Mouse (Mus musculus) regulatory T cell (primary cell): ENCODE data around the gene Gm43064.
"Not testable (repeated sequence)": the region's sequence is repeated elsewhere in the genome, so short reads cannot be mapped to it uniquely, and the experiment has no call there.

ENCODE experiments used
- in situ Hi-C: fragments of 300-600 bp; cut with MboI, MseI; formaldehyde crosslinking; loops from one replicate; pipeline ENCODE4 v1.15.1; 2025; ENCODE audit warnings: high pct_unique_total_duplicates

The Gm43064 gene

GRCm38 (mm10) chr3:103808891-103809798, at the start of gene Gm43064, which contains the start of the genes Dclre1b and Ap4b1:
Gm43064 (plus strand) TSS chr3:103809573.
Dclre1b (minus strand) TSS chr3:103809444.
Ap4b1 (plus strand) TSS chr3:103809520.
- in situ Hi-C loops, result no loop called here

DNA sequence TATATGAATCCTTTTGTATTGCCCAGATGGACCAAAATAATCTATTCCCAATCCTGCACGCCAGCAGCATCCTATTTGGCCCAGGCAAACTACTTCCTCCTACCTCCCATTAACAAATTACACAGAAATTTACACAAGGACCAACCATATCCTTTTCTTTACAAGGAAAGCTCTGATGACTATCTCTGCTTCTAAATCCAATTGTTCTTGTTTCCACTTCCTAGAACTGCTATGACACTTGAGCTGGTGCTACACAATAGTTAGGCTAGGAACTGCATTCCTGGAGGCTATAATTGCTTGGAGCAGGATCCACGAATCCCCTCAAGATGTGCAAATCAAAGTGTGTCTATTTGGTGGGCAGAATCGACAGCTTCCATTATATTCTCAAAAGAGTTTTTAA, 42.6 kb upstream of the Gm43064 start:
- in situ Hi-C loops, result no loop called here

GRCm38 (mm10) chr3:103771531-103772130, 37.7 kb upstream of the Gm43064 start:
- in situ Hi-C loops, result no loop called here

- in situ Hi-C loops, result no loop called here
Measured at GRCm38 (mm10) chr3:103772846-103773245, 36.5 kb upstream of the Gm43064 start.

- in situ Hi-C loops, result no loop called here
Measured at GRCm38 (mm10) chr3:103773508-103773907, 35.9 kb upstream of the Gm43064 start.

DNA sequence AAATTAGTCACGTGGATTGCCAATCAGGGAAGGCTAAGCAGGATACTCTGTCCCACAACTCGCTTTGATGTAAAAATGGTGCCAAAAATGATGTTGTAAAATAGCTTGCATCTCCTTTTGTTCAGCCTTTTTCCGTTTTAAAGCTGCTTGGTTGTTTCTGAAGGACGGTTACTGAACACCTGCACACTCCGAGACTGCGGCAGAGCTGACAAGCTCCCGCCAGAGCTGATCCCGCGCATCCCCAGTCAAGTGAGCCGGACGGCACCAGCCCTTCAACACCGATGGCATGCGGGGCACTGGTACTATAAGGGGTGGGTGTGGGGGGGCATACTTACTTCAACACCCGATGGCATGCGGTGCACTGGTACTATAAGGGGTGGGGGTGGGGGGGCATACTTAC, 35.4 kb upstream of the Gm43064 start:
- in situ Hi-C loops, result no loop called here

GRCm38 (mm10) chr3:103777940-103778339, 31.4 kb upstream of the Gm43064 start:
- in situ Hi-C loops, result no loop called here

DNA sequence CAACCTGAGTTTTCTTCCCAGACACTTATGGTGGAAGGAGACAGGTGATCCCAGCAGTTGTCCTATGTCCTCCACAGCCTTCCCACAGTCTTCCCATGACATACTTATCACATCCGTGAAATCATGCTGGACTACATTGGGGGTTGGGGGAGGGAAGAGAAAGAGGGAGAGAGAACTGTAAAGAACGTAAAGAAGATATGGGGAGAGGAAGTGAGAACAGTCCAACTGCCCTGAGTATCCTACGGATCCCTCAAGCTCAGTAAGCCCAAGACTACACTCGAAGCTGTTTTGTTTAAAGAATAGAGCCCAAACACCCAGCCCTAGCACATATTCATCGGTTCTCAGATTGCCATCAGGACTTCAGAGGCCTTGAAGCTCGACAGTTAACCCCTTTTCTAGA, 30.7 kb upstream of the Gm43064 start:
- in situ Hi-C loops, result no loop called here

DNA sequence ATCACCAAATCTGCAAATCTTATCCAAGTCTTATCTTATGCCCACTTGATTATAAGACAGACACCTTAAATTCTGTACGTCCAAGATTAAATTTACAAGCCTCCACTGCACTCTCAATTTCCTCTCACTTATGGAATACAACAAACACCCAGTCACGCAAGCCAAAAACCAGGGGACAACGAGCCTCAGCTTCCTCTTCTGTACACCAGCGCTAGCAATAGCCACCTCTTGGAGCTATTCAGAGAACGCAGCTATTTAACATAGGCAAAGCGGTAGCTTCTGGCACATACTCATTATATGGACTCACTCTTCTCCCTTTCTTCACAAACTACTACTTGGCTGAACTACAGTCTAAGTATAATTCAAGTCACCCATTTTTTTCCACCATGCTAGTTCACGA, 30.2 kb upstream of the Gm43064 start:
- in situ Hi-C loops, result no loop called here

- in situ Hi-C loops, result no loop called here
Measured at GRCm38 (mm10) chr3:103780271-103780670, 29.1 kb upstream of the Gm43064 start.

DNA sequence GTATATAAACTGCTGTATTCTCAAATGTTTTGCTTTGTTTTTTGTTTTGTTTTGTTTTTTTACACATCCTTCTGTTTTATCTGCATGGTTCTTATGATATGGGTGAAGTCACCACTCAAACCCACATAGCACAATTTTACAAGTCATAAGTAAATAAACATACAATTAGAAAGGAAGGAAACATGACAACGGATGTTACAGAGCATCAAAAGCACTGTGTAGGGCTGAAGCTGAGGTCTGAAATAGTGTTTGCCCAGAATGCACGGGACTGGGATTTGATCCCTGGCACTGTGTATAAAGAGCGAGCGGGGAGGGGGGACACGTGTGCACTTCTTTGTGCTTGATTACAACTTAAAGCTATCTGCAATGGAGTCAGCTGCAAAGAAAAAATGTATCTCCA, 28.6 kb upstream of the Gm43064 start:
- in situ Hi-C loops, result no loop called here

GRCm38 (mm10) chr3:103782844-103783609, 26.3 kb upstream of the Gm43064 start:
- in situ Hi-C loops, result no loop called here

DNA sequence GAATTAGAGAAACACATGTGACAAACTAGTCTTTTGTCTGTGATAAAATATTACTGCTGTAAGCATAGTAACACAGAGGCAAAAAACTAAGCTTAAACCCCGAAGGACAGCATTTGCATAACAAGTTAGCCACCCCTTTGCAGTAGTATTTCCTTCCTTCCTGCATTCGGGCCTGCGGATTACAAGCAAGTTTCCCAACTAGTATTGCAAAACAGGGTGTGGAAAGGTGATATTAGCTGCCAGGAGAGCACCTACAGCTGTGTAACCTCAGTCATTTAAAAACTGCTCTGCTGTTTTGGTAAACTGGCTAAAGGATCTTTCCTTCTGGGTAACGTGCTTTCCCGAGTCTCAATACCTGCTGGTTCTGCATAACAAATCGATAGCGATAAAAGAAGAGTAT, 22.1 kb upstream of the Gm43064 start:
- in situ Hi-C loops, result no loop called here

DNA sequence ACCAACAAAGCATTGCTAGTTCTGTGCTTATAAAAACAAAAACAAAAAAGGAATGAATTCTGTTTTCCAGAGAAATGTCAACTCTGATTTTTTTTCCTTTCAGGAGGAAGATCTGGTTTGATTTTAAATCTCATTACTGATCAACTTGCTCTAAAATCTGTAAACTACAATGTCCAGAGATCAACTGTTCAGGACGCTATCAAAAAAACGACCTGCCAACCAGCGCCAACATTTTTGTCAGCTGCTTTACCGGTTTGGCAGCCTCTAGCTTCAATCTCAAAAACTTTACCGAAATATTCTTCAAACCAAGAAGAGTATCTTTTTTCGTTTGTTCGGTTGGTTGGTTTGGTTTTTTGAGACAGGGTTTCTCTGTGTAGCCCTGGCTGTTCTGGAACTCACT, 20.3 kb upstream of the Gm43064 start:
- in situ Hi-C loops, result no loop called here

DNA sequence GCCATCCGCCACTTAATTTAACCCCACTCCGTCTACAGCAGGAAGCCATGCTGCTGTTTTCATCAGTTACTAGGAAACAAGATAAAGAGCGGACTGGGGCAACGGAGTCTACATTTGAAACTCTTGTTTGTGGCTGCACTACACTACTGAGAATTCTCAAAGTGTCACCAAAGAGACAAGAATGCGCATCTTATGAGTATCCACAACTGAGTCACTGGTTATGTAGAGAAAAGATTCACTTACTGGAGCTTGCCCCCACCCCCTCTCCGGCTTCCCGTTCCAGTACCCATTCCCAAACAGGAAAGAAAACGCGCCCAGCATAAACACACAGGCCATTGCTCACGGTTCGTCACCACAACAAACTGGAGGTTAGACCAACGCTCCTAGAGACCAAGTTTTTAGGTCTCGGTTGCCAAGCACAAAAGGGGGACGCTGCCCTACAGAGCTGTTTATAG, 19.5 kb upstream of the Gm43064 start:
- in situ Hi-C loops, result no loop called here

- in situ Hi-C loops, result no loop called here
Measured at GRCm38 (mm10) chr3:103790346-103791145, 18.8 kb upstream of the Gm43064 start.

DNA sequence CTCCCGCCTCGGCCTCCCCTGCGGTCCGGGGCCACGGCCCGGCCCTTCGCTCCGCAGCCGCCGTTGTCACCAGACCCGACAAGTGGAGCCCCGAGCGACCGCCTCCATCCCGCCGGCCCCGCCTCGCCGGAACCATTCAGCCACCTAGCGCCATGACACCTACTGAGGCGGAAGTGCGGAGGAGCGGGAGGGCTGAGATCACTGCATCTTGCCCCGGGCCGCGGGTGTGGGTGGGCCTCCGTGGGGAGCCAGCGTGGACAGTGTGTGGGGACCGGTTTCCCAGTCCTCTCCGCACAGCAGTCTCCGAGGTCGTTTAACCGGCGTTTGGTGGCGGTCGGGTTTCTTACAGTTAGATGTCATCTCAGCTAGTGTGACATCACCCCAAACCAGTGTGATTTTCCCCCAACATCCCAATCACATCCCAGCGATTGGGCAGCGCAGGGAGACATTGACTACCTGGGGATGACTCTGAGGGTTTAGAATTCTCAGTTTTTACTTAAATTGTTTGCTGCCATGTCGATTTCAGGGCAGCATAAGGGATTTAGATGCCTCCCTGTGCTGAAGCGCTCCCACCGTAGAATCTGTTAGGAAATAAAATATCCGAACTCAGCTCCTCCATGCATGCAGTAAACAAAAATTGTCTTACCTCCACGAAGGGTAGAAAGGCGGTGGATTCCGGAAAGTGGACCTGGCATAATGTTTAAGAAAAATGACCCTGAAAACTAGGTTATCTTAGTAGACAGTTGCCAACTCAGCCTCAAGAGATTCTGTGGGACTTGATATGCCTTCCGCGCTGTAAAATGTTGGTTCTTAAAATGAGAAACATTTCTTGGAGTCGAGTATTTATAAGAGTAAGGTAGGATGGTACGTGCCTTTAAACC, 17.9 kb upstream of the Gm43064 start, which contains the start of gene Hipk1:
Hipk1 (minus strand) TSS at position 334 of the 881 bp plus-strand sequence.
- in situ Hi-C loops, result no loop called here

- in situ Hi-C loops, result not testable (repeated sequence)
Measured at GRCm38 (mm10) chr3:103792111-103792406, 17.3 kb upstream of the Gm43064 start.

- in situ Hi-C loops, result no loop called here
Measured at GRCm38 (mm10) chr3:103792566-103792965, 16.8 kb upstream of the Gm43064 start.

DNA sequence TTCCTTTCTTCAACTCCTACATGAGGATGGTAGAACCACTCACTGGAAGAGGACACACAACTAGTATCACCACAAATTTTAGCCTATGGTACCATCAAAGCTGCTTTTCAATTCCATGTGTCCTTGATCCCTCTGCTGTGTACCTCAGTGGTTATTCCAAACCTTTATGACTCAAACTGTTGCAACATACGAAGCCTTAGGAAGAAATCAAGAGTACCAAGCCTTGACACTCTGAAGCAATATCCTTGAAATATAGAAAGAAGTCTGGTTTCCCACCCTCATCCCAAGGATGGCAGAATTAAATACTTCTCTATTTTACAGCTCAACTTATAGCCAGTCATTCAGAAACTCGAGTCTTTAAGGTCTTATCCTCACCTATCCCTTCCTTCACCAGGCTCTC, 13.0 kb upstream of the Gm43064 start:
- in situ Hi-C loops, result no loop called here
